32 mouse cellular contexts compared by ENCODE assay signal in genomic region chr6:120022042-120022441, GRCm38 (mm10).
"Had no signal": no experiment of that assay in that cellular context is flagged by ENCODE, and none has a peak within 500 bp of the region (broad histone marks: within the 10 kb centered on the region; RNA-seq: fewer than 3 reads in every experiment).

No protein-coding gene starts in this region.

- H3K4me2 ChIP-seq: heart, embryonic 13.5 days; heart, embryonic 15.5 days; hindbrain, embryonic 12.5 days; hindbrain, embryonic 13.5 days; hindbrain, embryonic 14.5 days; hindbrain, embryonic 15.5 days; kidney, embryonic 15.5 days had no signal

- H3K4me3 ChIP-seq: heart, embryonic 13.5 days; heart, embryonic 15.5 days; hindbrain, embryonic 10.5 days; hindbrain, embryonic 12.5 days; hindbrain, embryonic 13.5 days; hindbrain, embryonic 15.5 days; kidney, embryonic 15.5 days; layer of hippocampus, adult 2 months; left cerebral cortex, adult 2 months had no signal

- H3K27me3 ChIP-seq: heart, embryonic 13.5 days; heart, embryonic 15.5 days; hindbrain, embryonic 12.5 days; hindbrain, embryonic 13.5 days; hindbrain, embryonic 15.5 days; kidney, embryonic 15.5 days had no signal

- H3K4me1 ChIP-seq: hindbrain, embryonic 10.5 days; hindbrain, embryonic 12.5 days; kidney, embryonic 15.5 days had no signal

- H3K27ac ChIP-seq: heart, embryonic 13.5 days; heart, embryonic 15.5 days; hindbrain, embryonic 10.5 days; hindbrain, embryonic 12.5 days; hindbrain, embryonic 13.5 days; hindbrain, embryonic 14.5 days; hindbrain, embryonic 15.5 days; hindbrain, postnatal 0 days; kidney, embryonic 15.5 days; kidney, postnatal 0 days; layer of hippocampus, adult 2 months; left cerebral cortex, adult 2 months had no signal

- H3K36me3 ChIP-seq: heart, embryonic 15.5 days; hindbrain, embryonic 15.5 days had no signal

- DNase-seq: heart, postnatal 10 days; heart, postnatal 14 days; heart, postnatal 36 days; heart, postnatal 4 days; kidney, adult 11 months; kidney, adult 18-20 months; kidney, adult 2 months; kidney, adult 8-10 months; kidney, adult 9 months; kidney, postnatal 10 days; kidney, postnatal 14 days; kidney, postnatal 25 days; kidney, postnatal 36 days; kidney, postnatal 4 days; layer of hippocampus, adult 9-11 months; layer of hippocampus, postnatal 36 days had no signal

- H3K9ac ChIP-seq: heart, embryonic 13.5 days; heart, embryonic 15.5 days; hindbrain, embryonic 12.5 days; hindbrain, embryonic 13.5 days; hindbrain, embryonic 14.5 days; hindbrain, embryonic 15.5 days; kidney, embryonic 15.5 days had no signal

- H3K9me3 ChIP-seq: heart, embryonic 13.5 days; heart, embryonic 15.5 days; hindbrain, embryonic 10.5 days; hindbrain, embryonic 12.5 days; hindbrain, embryonic 13.5 days; hindbrain, embryonic 15.5 days; kidney, embryonic 15.5 days had no signal

- ATAC-seq: hindbrain, embryonic 16.5 days; hindbrain, postnatal 0 days; inflammation-experienced regulatory T-cells, adult 6 months; intestine, embryonic 16.5 days; intestine, postnatal 0 days had no signal
